Mouse (Mus musculus): Measurements from ENCODE around the gene Mkrn2os. TPM values are rescaled to one million over a fixed set of nuclear protein-coding genes. Genes with fewer than 3 reads are reported as not detected.
A peak's percentile ranks its signal among the peaks of the same experiment; 100 is the strongest.

Gene Mkrn2os
- polyA plus RNA-seq, 1 experiment, result not detected

DNA sequence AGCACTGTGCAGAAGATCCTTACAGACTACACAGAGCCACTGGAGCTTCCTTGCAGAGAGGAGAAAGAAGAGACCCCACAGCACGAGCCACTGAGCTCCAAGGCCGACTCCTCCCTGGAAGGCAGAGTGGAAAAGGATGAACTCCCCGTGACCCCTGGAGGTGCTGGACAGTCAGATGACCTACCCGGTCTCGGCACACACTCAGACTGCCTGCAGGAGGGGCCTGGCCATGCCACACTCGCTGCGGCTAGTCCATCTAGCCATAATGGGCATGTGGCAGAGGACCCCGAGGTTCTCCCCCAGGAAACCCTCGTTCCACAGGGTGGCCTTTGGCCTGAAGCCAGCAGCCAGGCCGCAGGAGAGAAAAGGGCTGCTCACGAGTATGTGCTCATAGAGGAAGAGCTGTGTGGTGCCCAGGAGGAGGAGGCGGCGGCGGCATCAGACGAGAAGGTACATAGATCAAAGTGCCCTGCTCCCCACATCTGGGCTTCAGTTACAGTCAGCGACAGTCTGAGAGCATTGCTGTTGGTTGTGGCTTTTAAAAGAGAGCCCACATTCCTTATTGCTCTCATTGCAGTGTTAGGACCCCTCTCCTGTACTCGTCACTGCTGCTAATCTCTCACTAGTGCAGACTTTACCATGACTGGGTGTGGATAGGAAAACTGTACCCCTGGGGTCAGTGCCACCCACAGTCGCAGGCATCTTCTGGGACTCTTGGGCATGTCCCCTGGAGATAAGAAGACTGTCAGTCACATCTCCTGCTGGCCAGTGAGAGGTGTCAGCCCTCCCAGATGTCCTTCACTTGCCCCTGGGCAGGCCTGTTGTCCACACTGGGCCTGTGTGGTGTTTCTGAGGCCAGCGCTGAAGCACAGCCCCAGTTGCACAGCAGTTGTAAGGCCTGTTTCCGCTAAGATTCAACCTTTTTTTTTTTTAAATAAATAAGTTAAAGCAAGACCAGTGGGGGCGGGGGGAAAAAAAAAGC, 32.4 kb downstream of the Mkrn2os start:
- H3K4me1 ChIP-seq (ENCODE audit: control insufficient read depth, insufficient read depth, low read length), result no peaks in the 10 kb centered on the region
- WGBS, result 76% methylated on average over 21 of the region's 21 CpGs
- H3K27ac ChIP-seq (ENCODE audit: insufficient read depth, low read depth, low read length), result no peak overlapping the region
- no peak overlapping the region for H3K4me3 ChIP-seq (ENCODE audit: insufficient read depth, low read depth, low read length)
- TF ChIP-seq CTCF (IDR thresholded peaks at IDR 0.05; ENCODE audit: insufficient read depth, low read depth, low read length), result no peak

DNA sequence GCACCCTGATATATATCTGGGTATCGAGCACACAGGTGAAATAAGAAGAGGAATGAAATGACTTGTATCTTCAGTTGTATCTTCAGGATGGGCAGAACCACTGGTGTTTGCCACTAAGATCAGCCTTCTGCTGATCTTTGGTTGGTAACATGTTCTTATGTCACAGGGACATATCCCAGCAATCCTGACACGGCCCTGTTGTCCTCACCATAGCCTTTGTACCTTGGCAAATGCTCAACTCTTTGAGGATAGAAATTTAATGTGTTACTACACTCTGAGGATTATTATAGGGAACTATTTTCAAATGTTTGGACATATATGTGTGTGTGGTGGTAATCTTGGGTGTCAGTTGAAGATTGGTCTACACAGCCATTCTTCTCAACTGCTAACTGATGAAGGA, 34.2 kb downstream of the Mkrn2os start:
- no peak for TF ChIP-seq CTCF (IDR thresholded peaks at IDR 0.05; ENCODE audit: insufficient read depth, low read depth, low read length)
- TF ChIP-seq POLR2A (IDR thresholded peaks at IDR 0.05; ENCODE audit: insufficient read depth, low read depth, low read length), result no peak
- WGBS, result 97% methylated on average over 2 of the region's 2 CpGs
- no peaks in the 10 kb centered on the region for H3K4me1 ChIP-seq (ENCODE audit: control insufficient read depth, insufficient read depth, low read length)
- H3K4me3 ChIP-seq (ENCODE audit: insufficient read depth, low read depth, low read length), result no peak overlapping the region
- H3K27ac ChIP-seq (ENCODE audit: insufficient read depth, low read depth, low read length), result no peak overlapping the region

DNA sequence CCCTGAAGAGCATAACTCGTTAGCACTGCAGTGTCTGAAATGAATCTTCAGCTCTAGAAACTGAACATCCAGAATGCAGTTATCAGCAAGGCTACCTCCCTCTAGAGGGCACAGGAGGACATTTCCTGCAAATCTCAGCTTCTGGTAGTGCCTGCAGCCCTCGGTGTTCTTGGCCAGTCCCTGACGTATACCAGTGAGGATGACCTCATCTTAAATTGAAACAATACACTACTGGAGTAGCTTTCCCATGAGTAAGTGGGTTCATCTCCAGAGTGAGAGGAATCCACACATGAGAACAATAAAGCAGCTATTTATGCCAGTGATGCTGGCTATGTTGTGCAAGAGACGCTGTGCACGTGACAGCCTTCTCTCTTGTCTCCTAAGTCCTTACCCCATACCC, 36.9 kb downstream of the Mkrn2os start:
- H3K27ac ChIP-seq (ENCODE audit: insufficient read depth, low read depth, low read length), result no peak overlapping the region
- no peak for TF ChIP-seq POLR2A (IDR thresholded peaks at IDR 0.05; ENCODE audit: insufficient read depth, low read depth, low read length)
- TF ChIP-seq CTCF (IDR thresholded peaks at IDR 0.05; ENCODE audit: insufficient read depth, low read depth, low read length), result no peak
- H3K4me1 ChIP-seq (ENCODE audit: control insufficient read depth, insufficient read depth, low read length), result no peaks in the 10 kb centered on the region
- 63% methylated on average over 5 of the region's 5 CpGs for WGBS
- H3K4me3 ChIP-seq (ENCODE audit: insufficient read depth, low read depth, low read length), result no peak overlapping the region

DNA sequence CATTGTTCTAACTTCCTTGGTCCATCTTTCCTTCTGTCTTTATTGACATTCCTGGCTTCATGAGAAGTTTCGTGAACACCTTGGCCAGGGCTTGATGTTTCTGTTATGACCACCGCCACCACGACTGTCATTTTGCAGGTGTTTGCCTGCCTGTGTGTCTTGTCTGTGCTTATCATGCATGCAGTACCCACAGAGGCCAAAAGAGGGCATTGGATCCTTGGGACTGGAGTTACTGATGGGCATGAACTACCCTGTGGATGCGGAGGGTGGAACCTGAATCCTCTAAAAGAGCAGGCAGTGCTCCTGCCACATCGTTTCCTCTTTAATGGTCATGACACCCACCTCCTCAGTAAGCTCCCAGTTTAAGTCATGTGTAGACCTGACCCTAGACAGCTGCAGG, 46.1 kb downstream of the Mkrn2os start:
- no peak overlapping the region for H3K4me3 ChIP-seq (ENCODE audit: insufficient read depth, low read depth, low read length)
- 0 out of 2 replicates have a peak, but pooled peaks cover 2% of the 10 kb centered on the region for H3K4me1 ChIP-seq (ENCODE audit: control insufficient read depth, insufficient read depth, low read length)
- no peak for TF ChIP-seq CTCF (IDR thresholded peaks at IDR 0.05; ENCODE audit: insufficient read depth, low read depth, low read length)
- no peak for TF ChIP-seq POLR2A (IDR thresholded peaks at IDR 0.05; ENCODE audit: insufficient read depth, low read depth, low read length)
- H3K27ac ChIP-seq (ENCODE audit: insufficient read depth, low read depth, low read length), result no peak overlapping the region
- WGBS, result 82% methylated on average over 5 of the region's 5 CpGs

DNA sequence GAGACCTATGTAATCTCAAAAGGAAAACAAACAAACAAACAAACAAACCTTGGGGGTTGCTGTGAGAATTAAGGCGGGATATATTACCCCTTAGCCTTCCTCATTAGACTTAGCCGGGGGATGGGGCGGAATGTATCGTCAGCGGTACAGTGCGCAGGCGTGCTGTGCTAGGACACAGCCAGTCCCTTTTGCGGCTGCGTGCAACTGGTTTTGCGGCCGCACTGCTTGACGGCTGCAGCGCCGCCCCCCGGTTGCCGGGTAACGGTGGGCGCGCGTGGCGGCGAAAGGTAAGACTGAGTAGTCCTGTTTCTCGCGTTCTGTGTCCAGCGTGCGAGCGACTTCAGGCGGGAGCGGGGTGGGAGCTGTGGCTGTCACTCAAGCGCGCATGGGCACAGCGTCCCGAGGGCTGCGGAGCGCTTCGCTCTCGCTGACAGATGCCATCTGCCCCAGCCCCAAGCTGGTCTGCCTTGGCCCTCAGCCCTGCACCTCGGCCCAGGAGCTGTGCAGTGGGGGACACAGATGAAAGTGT, 47.9 kb downstream of the Mkrn2os start, which contains the start of gene Tsen2:
TSS of gene Tsen2 (plus strand) at position 223 of the 529 bp plus-strand sequence.
- H3K4me3 ChIP-seq (ENCODE audit: insufficient read depth, low read depth, low read length), result peak within 1 kb of the TSS; percentile 63
- 0 out of 2 replicates have a peak, but pooled peaks cover 2% of the 10 kb centered on the region for H3K4me1 ChIP-seq (ENCODE audit: control insufficient read depth, insufficient read depth, low read length)
- peak within 1 kb of the TSS; percentile 50 for H3K27ac ChIP-seq (ENCODE audit: insufficient read depth, low read depth, low read length)
- peak; percentile 61; the same call in 1 of the 2 replicates for TF ChIP-seq POLR2A (IDR thresholded peaks at IDR 0.05; ENCODE audit: insufficient read depth, low read depth, low read length)
- no peak for TF ChIP-seq CTCF (IDR thresholded peaks at IDR 0.05; ENCODE audit: insufficient read depth, low read depth, low read length)
- WGBS, result under 1% methylated on average over 38 of the region's 38 CpGs

DNA sequence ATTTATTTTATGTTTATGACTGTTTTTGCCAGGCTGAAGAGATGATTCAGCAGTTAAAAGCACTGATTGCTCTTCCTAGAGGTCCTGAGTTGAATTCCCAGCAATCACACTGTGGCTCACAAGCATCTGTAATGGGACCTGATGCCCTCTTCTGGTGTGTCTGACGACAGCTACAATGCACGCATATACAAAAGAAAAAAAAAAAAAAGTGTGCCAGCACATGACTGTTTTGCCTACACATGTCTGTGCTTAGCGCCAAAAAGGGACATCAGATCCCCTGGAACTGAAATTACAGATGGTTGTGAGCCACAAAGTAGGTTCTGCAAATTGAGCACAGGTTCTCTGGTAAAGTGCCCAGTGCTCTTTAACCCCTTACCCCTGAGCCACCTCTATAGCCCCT, 50.0 kb downstream of the Mkrn2os start:
- whole genome bisulfite sequencing, result 65% methylated on average over 3 of the region's 3 CpGs
- Histone ChIP-seq H3K4me3 (ENCODE audit: insufficient read depth, low read depth, low read length) (no peak overlapping the region), H3K4me1 (ENCODE audit: control insufficient read depth, insufficient read depth, low read length) (peaks cover 6% of the 10 kb centered on the region), H3K27ac (ENCODE audit: insufficient read depth, low read depth, low read length) (no peak overlapping the region)
- TF ChIP-seq POLR2A (IDR thresholded peaks at IDR 0.05; ENCODE audit: insufficient read depth, low read depth, low read length), result no peak

DNA sequence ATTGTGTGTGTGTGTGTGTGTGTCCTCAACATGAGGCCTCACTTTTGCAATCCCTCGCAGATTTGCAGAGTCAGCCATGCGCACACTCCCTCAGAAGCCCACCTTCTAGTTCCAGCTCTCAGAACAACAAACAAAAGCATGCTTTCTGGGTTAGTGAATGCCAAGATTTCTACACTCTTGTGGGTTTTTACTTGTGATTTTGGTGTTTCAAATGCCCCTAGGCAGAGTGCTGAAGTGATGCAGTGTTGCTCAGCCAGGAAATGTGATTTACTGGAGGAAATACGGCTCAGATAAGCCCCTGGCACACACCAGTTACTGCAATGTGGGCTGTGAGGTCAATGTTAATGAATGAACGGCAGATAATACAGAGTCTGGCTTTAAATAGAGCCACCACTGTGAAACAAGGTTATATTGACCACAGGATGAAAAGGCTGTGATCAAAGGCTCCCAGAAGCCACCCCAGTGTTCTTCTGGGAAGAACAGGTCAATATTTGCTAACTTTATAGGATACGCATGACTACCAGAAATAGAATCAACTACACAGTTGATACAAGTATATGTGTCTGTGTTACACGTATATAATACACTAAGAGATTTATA, 50.6 kb downstream of the Mkrn2os start:
- Histone ChIP-seq H3K4me3 (ENCODE audit: insufficient read depth, low read depth, low read length) (no peak overlapping the region), H3K27ac (ENCODE audit: insufficient read depth, low read depth, low read length) (no peak overlapping the region), H3K4me1 (ENCODE audit: control insufficient read depth, insufficient read depth, low read length) (peaks cover 6% of the 10 kb centered on the region)
- WGBS, result 54% methylated on average over 6 of the region's 6 CpGs
- no peak for TF ChIP-seq CTCF (IDR thresholded peaks at IDR 0.05; ENCODE audit: insufficient read depth, low read depth, low read length)
- TF ChIP-seq POLR2A (IDR thresholded peaks at IDR 0.05; ENCODE audit: insufficient read depth, low read depth, low read length), result no peak

DNA sequence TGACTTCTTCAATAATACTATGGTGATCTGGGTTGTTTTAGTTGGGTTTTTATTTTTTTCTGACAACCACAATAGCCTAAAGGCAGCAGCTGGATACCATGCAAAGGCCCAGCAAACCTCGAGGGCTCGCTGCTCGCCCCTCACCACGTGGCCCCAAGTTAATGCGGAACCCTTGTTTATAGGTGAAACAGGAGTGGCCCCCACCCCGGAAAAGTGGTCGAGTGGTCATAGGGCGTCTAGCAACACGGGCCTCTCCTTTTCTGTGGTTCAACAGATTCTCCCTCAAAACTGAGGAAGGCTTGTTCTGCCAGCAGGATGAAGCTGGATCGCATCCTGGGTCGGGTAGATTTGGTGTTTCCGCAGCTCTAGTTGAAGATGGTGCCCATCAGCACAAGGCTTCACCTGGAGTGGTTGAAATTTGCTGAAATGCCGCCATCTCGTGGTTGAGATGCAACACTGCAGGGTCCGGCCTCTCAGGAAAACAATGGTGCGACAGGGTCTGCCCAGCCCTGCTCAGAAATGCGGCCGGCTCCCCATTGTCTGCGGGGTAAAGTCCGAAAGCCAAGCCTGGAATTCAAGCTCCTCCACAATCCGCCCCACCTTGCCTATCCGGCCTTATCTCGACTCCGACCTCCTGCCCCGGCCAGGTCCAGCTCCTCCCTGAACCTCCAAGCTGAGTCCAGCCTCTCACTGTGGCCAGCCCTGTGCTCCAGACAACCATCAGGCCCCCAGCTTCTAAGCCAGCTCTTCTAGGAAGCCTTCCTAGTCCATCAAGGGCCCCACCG, 53.5 kb downstream of the Mkrn2os start:
- Histone ChIP-seq H3K4me1 (ENCODE audit: control insufficient read depth, insufficient read depth, low read length) (peaks cover 3% of the 10 kb centered on the region), H3K4me3 (ENCODE audit: insufficient read depth, low read depth, low read length) (peak overlapping the region; percentile 25), H3K27ac (ENCODE audit: insufficient read depth, low read depth, low read length) (no peak overlapping the region)
- 18% methylated on average over 26 of the region's 26 CpGs for WGBS
- peak; percentile 73; the same call in 1 of the 2 replicates for TF ChIP-seq CTCF (IDR thresholded peaks at IDR 0.05; ENCODE audit: insufficient read depth, low read depth, low read length)
- no peak for TF ChIP-seq POLR2A (IDR thresholded peaks at IDR 0.05; ENCODE audit: insufficient read depth, low read depth, low read length)
